Mouse (Mus musculus) cerebellum, adult 2 months (tissue): ENCODE measurements around the gene Padi4. TPM values are rescaled to one million over a fixed set of nuclear protein-coding genes. Genes with fewer than 3 reads are reported as not detected.

ENCODE experiments used
- DNase-seq, 2 experiments: peaks; one replicate each; pipeline ENCODE4 v3.0.0; 2021
- H3K27ac ChIP-seq: fragments of 200-500 bp; 2 replicates; pipeline ENCODE4 v1.5.1; 2012; ENCODE audit warnings: low read length, control low read depth, inconsistent platforms; ENCODE audit not compliant: insufficient read depth
- H3K27me3 ChIP-seq: fragments of 200-500 bp; 2 replicates; pipeline ENCODE4 v1.6.1; 2012; ENCODE audit warnings: inconsistent platforms, mild to moderate bottlenecking, low read length, moderate library complexity; ENCODE audit not compliant: control insufficient read depth, insufficient read depth
- H3K4me1 ChIP-seq: fragments of 200-500 bp; 2 replicates; pipeline ENCODE4 v1.6.1; 2011; ENCODE audit warnings: low read length; ENCODE audit not compliant: control insufficient read depth, insufficient read depth
- H3K4me3 ChIP-seq: fragments of 200-500 bp; replicated peaks from 2 replicates; pipeline ENCODE3; 2011; ENCODE audit warnings: mild to moderate bottlenecking, low read depth, low read length, control low read depth; ENCODE audit not compliant: insufficient read depth
- CTCF ChIP-seq: fragments of 200-500 bp; IDR thresholded peaks from 2 replicates; pipeline ENCODE4 v1.5.1; 2011; ENCODE audit warnings: low read depth, mild to moderate bottlenecking, control low read depth, low read length, moderate library complexity, borderline replicate concordance; ENCODE audit not compliant: insufficient read depth
- POLR2A ChIP-seq: fragments of 200-500 bp; IDR thresholded peaks from 2 replicates; pipeline ENCODE4 v1.6.1; 2011; ENCODE audit warnings: low read length, control low read depth, borderline replicate concordance; ENCODE audit not compliant: insufficient read depth
- WGBS: fragments of 180-500 bp; shearing (Covaris S2); methylation state at CpG from one replicate; pipeline ENCODE4 v1.1.7; 2018; 5-methylcytosine and 5-hydroxymethylcytosine counted together
- polyA plus RNA-seq: library from polyadenylated mRNA; depleted of rRNA; stranded (reverse); fragments of >200 nt; gene quantifications from 2 replicates; pipeline ENCODE4 v1.2.3, GENCODE M21; 2012

The Padi4 gene
- polyA plus RNA-seq, 1 experiment = 0.11 TPM

DNA sequence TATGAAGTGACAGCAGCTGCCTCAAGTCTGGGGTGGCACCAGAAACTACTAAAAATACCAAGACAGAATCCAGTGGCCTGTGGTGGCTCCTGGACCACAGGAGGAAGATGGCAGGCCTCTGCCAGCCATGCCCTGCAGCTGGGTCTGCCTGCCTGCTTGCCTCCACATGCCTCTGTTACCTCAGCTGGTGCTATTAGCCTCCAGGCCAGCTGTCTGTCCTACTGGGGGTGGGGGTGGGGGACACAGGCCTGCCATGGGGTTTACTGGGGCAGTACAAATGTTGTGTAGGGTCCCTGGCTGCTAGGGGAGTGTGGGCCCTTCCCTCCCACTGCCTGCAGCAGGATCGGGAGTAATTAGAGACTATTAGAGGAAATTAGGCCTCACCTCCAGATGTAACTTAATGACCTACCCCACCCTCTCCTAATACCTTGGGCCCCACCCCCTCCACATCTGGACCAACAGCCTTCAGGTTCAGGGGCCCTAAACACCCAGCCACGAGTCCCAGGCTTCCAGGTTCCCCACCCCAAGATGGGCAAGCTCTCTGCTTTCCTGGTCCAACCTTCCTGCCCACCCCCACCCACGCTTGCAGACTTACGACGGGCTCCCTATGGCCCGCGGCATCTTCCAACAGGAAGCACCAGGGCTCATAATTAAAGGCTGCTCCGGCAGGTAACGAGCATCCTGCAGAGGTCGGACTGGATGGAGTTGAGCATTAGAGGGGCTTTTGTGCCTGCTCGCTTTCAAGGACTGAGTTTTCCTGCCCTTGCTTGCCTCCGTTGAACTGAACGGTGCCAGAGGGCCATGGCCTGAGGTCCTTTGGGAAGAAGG lies 39.5 kb upstream of the Padi4 start:
- H3K27ac ChIP-seq = no peak overlapping the region
- TF ChIP-seq CTCF = no peak
- TF ChIP-seq POLR2A = no peak
- DNase-seq = no peak
- no peak overlapping the region for H3K4me3 ChIP-seq
- no peaks in the 10 kb centered on the region for H3K4me1 ChIP-seq
- no peaks in the 10 kb centered on the region for H3K27me3 ChIP-seq
- 56% methylated on average over 13 of the region's 13 CpGs for WGBS

DNA sequence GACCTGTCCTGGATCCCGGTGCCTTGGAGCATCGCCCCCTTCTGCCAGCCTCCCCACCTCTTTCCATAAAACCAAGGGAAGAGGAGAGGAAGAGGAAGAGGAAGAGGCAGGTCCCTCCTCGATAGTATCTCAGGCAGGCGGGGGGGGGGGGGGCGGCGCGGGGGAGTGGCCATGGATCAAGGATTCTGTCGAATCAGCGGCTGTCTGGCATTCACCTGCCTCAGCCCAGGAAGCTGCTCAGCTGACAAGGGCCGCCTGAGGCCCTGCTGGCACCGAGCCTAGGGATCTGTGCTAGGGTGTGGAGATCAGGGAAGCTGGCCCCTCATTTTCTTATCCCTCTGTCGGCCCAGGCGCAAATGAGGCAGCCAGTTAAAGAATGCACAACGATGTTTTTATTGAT lies 38.6 kb upstream of the Padi4 start:
- H3K27ac ChIP-seq = no peak overlapping the region
- 17% methylated on average over 14 of the region's 14 CpGs for WGBS
- DNase-seq = peak in 1 of 2 experiments; percentile 10
- no peaks in the 10 kb centered on the region for H3K27me3 ChIP-seq
- no peak overlapping the region for H3K4me3 ChIP-seq
- H3K4me1 ChIP-seq = no peaks in the 10 kb centered on the region
- TF ChIP-seq POLR2A = no peak
- TF ChIP-seq CTCF = no peak

DNA sequence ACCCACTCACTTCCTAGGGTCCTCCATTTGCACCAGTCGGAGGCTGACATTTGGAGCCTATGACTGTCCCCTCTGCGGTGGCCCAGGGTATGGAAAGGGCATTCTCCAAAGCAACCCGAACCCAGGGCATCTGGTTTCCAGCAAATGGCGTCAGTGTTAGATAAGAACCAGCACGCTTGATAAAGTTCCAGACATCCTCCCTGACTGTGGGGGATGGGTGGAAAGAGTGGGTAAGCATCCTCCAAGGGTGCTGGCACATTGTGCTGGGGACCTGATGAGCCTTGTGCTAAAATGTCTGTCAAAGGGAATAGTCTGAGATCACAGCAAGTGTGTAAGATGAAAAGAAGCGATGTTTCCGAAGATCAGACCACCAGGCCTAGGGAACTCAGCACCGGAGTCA lies 38.2 kb upstream of the Padi4 start:
- Histone ChIP-seq H3K27ac (no peak overlapping the region), H3K4me1 (no peaks in the 10 kb centered on the region), H3K27me3 (no peaks in the 10 kb centered on the region), H3K4me3 (no peak overlapping the region)
- WGBS = 66% methylated on average over 8 of the region's 8 CpGs
- DNase-seq = no peak
- TF ChIP-seq CTCF = no peak
- no peak for TF ChIP-seq POLR2A

DNA sequence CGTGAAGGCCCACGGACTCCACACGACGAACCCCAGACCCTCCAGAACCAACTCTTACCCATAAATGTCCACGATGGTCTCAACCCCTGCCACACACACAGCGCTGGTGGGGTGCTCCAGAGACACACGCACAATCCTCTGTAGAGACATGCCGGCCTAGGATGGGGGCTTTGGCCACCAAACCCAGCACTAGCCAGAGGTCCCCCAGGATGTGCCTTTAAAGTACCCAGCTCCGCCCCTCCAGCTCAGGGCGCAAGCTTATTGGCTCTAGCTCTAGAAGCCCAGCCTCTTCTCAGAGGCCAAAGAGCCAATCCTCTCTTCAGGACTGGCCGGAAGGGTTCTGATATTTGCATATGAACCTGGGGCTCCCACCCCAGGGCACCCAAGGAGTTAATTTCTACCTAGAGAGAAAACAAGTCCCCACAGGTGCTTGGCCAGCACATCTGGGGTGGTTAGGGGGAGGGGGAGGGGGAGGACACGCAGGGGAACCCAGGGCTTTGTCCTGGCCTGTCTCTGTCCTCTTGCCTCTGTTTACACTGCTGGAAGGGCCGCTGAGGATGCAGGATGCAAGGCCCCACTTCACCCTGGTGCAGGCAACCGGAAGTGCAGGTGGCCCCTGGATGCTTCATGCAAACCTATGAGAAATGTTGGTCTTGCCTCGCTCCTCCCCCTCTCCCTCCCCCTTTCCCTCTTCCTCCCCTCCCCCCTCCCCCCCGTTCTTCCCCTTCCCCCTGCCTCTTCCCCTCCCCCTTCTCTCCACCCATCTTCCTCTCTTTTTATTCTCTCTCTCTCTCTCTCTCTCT lies 36.6 kb upstream of the Padi4 start, which contains the start of gene Padi3:
Padi3 (minus strand) TSS at position 191 of the 803 bp plus-strand sequence.
- DNase-seq = no peak
- no peaks in the 10 kb centered on the region for H3K27me3 ChIP-seq
- no peak within 1 kb of the TSS for H3K27ac ChIP-seq
- 74% methylated on average over 16 of the region's 16 CpGs for WGBS
- no peak within 1 kb of the TSS for H3K4me3 ChIP-seq
- H3K4me1 ChIP-seq = no peaks in the 10 kb centered on the region
- TF ChIP-seq CTCF = no peak
- TF ChIP-seq POLR2A = no peak

DNA sequence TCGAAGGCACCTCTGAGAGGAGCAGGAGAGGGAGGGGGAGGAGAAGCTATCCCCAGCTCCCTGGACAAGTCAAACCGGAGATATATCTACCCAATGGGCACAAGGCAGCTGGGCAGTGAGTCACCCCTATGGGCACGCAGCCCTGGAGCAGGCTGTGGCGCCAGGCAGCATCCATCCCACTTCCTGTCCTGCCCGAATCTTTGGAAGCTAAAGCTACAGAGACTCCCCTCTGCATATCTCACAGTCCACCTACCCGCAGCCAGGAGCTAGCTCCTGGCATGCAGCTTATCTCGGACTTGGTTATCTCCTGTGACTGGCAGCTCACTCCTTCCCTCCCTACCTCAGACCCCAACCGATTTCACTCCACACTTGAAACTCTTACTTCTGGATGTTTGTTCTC lies 35.1 kb upstream of the Padi4 start:
- 55% methylated on average over 8 of the region's 8 CpGs for WGBS
- H3K4me1 ChIP-seq = no peaks in the 10 kb centered on the region
- TF ChIP-seq CTCF = no peak
- no peak for TF ChIP-seq POLR2A
- H3K27ac ChIP-seq = no peak overlapping the region
- no peak overlapping the region for H3K4me3 ChIP-seq
- H3K27me3 ChIP-seq = no peaks in the 10 kb centered on the region
- no peak for DNase-seq

DNA sequence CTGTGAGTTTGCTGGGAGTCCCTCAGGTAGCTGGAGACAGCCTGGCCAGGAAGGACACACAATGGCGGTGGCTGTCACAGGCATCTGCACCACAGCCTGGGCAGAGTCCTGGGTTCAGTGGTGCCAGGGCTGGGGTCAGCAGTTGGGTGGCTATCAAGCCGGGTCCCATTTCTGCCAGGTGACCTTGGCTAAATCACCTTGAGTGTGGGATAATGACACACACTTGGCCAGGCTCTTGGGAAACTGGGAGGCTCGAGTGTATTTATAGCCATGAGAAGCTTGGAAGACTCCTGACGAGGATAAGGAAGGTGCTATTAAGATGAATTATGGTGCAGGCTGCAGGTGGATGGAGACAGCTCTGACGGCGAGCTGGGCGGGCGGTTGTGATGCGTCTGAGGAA lies 30.6 kb upstream of the Padi4 start:
- H3K4me3 ChIP-seq = no peak overlapping the region
- H3K27me3 ChIP-seq = no peaks in the 10 kb centered on the region
- no peak overlapping the region for H3K27ac ChIP-seq
- TF ChIP-seq POLR2A (no peak), CTCF (no peak)
- H3K4me1 ChIP-seq = no peaks in the 10 kb centered on the region
- 86% methylated on average over 9 of the region's 9 CpGs for WGBS
- DNase-seq = no peak

DNA sequence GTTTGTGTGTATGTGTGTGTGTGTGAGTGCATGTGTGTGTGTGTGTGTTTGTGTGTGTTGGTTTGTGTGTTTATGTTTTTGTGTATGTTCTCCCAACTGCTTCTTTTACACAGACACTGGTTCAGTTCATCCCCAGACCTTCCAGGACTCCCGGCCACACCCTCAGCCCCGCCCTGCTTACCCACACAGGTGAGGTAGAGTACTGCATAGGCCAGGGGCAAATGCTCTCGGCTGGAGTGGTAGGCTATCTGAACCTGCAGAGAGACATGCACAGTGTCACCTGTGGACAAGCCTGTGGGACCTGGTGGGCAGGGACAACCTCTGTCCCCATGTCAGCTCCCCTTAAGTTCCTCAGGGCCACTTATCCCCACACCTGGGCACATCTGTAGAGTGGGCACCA lies 27.3 kb upstream of the Padi4 start:
- Histone ChIP-seq H3K27me3 (no peaks in the 10 kb centered on the region), H3K27ac (no peak overlapping the region), H3K4me1 (no peaks in the 10 kb centered on the region), H3K4me3 (no peak overlapping the region)
- TF ChIP-seq CTCF (no peak), POLR2A (no peak)
- WGBS = 87% methylated on average over 3 of the region's 3 CpGs
- DNase-seq = no peak
